Mouse (Mus musculus): Measurements from ENCODE around the gene Nkiras1. TPM values are rescaled to one million over a fixed set of nuclear protein-coding genes. Genes with fewer than 3 reads are reported as not detected.

The Nkiras1 gene
- total and polyA plus RNA-seq, 2 experiments from 2014 or later = 20.5 to 70.7 TPM

DNA sequence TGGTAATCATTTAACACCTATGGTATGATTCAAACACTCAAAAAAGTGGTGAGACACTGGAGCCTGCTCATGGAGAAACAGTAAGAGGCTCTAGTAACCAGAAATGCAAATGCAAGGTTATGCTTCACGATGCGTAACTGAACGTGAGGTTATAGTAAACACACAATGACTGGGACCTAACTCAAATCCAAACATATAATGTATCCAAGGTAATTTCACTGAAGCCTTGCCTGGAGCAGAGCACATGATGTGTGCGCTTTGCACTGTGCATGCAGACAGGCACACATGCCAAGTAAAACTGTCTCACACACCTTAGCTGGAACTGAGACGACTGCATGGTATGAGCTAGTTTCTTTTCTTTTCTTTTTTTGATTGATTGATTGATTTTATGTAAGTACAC, 33.2 kb downstream of the Nkiras1 start:
- H3K27ac ChIP-seq = no peak overlapping the region
- H3K9ac ChIP-seq (replicated peaks; ENCODE audit: low read length) = no peak overlapping the region
- no peak overlapping the region for H3K4me2 ChIP-seq (ENCODE audit: low read depth, low read length)
- DNase-seq (ENCODE audit: low spot score) (no peak), ATAC-seq (no peak; the same call in 1 of the 2 replicates)
- no peak overlapping the region for H3K4me3 ChIP-seq (ENCODE audit: low read length)
- no peak for TF ChIP-seq CTCF (IDR thresholded peaks at IDR 0.05; ENCODE audit: low read depth)
- H3K9me3 ChIP-seq (ENCODE audit: low read length) = no peaks in the 10 kb centered on the region
- H3K4me1 ChIP-seq (ENCODE audit: insufficient read depth, low read length) = no peaks in the 10 kb centered on the region
- no peaks in the 10 kb centered on the region for H3K27me3 ChIP-seq (ENCODE audit: insufficient read depth, low read length)
- no peaks in the 10 kb centered on the region for H3K36me3 ChIP-seq (ENCODE audit: insufficient read depth, low read length)
- 92% methylated on average over 5 of the region's 5 CpGs for WGBS

- WGBS = 76% methylated on average over 11 of the region's 11 CpGs
These were observed 46.8 kb downstream of the Nkiras1 start for GRCm38 (mm10) chr14:18317457-18318411.

DNA sequence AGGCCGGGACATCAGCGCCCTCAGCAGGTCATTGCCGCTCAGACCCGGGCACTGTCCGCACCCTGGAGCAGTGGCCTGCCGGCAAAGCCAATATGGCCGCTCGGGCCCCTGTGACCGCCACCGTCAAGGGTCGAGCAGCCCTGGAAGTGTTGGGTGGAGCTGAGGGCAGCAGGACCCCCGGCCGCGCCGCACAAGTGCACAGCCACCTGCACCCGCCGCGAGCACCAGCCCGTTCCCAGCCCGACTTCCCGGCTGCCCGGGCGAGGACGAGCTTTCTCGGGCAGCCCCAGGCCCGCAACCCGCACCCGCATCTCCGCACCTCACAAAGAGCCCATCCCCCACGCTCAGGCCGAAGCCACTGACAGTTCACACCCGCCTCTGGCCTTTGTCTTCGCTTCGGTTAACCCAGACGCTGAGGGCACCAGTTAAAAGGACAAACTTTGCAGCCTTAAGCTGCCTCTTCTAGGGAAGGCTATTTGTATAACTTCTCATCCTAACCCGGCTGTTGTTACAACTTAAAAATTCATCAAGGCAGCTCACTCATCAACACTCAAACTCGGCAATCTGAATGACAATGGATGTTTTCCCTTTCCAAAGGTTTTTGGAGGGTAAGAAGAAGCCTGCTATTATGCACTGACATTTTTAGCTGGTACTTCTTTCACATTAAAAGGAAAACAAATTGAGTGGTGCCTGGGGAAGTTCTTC, 56.2 kb downstream of the Nkiras1 start:
- peak; percentile 54 for ATAC-seq

More at GRCm38 (mm10) chr14:18317457-18318411, 46.8 kb downstream of the Nkiras1 start:
- Histone ChIP-seq H3K36me3 (ENCODE audit: insufficient read depth, low read length) (no peaks in the 10 kb centered on the region), H3K4me2 (ENCODE audit: low read depth, low read length) (no peak overlapping the region), H3K27ac (no peak overlapping the region), H3K27me3 (ENCODE audit: insufficient read depth, low read length) (no peaks in the 10 kb centered on the region), H3K4me1 (ENCODE audit: insufficient read depth, low read length) (no peaks in the 10 kb centered on the region), H3K4me3 (ENCODE audit: low read length) (no peak overlapping the region), H3K9me3 (ENCODE audit: low read length) (no peaks in the 10 kb centered on the region), H3K9ac (replicated peaks; ENCODE audit: low read length) (no peak overlapping the region)
- DNase-seq (ENCODE audit: low spot score) (no peak), ATAC-seq (no peak)
- TF ChIP-seq CTCF (IDR thresholded peaks at IDR 0.05; ENCODE audit: low read depth) = no peak

GRCm38 (mm10) chr14:18330789-18331692, 60.1 kb downstream of the Nkiras1 start:
- Histone ChIP-seq H3K27ac (peak overlapping the region; percentile 86), H3K27me3 (ENCODE audit: insufficient read depth, low read length) (no peaks in the 10 kb centered on the region), H3K4me3 (ENCODE audit: low read length) (peak overlapping the region; percentile 90), H3K4me2 (ENCODE audit: low read depth, low read length) (peak overlapping the region; percentile 77), H3K9ac (replicated peaks; ENCODE audit: low read length) (peak overlapping the region; percentile 96), H3K4me1 (ENCODE audit: insufficient read depth, low read length) (peaks cover 19% of the 10 kb centered on the region), H3K9me3 (ENCODE audit: low read length) (no peaks in the 10 kb centered on the region), H3K36me3 (ENCODE audit: insufficient read depth, low read length) (no peaks in the 10 kb centered on the region)
- WGBS = 0% methylated on average over 41 of the region's 99 CpGs
- no peak for TF ChIP-seq CTCF (IDR thresholded peaks at IDR 0.05; ENCODE audit: low read depth)
- ATAC-seq (peak; percentile 58), DNase-seq (ENCODE audit: low spot score) (peak; percentile 55)

More for the DNA sequence above, 56.2 kb downstream of the Nkiras1 start:
- H3K36me3 ChIP-seq (ENCODE audit: insufficient read depth, low read length) = no peaks in the 10 kb centered on the region
- peaks cover 19% of the 10 kb centered on the region for H3K4me1 ChIP-seq (ENCODE audit: insufficient read depth, low read length)
- H3K9ac ChIP-seq (replicated peaks; ENCODE audit: low read length) = peak overlapping the region; percentile 56
- TF ChIP-seq CTCF (IDR thresholded peaks at IDR 0.05; ENCODE audit: low read depth) = peak; percentile 34; the same call in 1 of the 2 replicates
- 2% methylated on average over 36 of the region's 37 CpGs for WGBS
- H3K27me3 ChIP-seq (ENCODE audit: insufficient read depth, low read length) = no peaks in the 10 kb centered on the region
- peak overlapping the region; percentile 84 for H3K4me2 ChIP-seq (ENCODE audit: low read depth, low read length)
- no peaks in the 10 kb centered on the region for H3K9me3 ChIP-seq (ENCODE audit: low read length)
- H3K27ac ChIP-seq = peak overlapping the region; percentile 45; the same call in 1 of the 2 replicates
- H3K4me3 ChIP-seq (ENCODE audit: low read length) = peak overlapping the region; percentile 47
- peak; percentile 40 for DNase-seq (ENCODE audit: low spot score)

DNA sequence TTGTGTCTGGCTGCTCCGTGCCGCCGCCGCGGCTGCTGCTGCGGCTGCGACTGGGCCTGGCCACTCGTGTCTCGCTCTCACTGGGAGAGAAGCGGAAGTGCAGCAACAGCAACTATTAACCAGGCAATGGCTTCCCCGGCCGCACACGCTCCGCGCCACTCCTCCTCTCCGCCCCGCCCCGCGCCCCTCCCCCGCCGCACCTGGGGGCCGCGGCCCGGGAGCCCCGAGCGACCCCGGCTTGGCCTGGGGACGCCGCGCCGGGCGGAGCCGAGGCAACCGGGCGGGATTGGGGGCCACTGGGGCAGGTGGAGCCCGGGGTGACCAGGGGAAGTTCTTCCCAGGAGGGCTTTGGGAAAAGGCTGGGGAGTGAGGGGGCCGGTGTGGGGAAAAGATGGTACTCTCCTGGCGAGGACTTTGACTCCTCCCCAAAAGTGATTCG, 60.8 kb downstream of the Nkiras1 start, which contains the start of gene Ube2e1:
TSS of gene Ube2e1 (minus strand) at position 167 of the 439 bp plus-strand sequence.
- Histone ChIP-seq H3K4me3 (ENCODE audit: low read length) (peak within 1 kb of the TSS; percentile 90), H3K36me3 (ENCODE audit: insufficient read depth, low read length) (no peaks in the 10 kb centered on the region), H3K27ac (peak within 1 kb of the TSS; percentile 86), H3K27me3 (ENCODE audit: insufficient read depth, low read length) (no peaks in the 10 kb centered on the region), H3K9ac (replicated peaks; ENCODE audit: low read length) (peak within 1 kb of the TSS; percentile 96), H3K4me2 (ENCODE audit: low read depth, low read length) (peak within 1 kb of the TSS; percentile 77), H3K9me3 (ENCODE audit: low read length) (no peaks in the 10 kb centered on the region), H3K4me1 (ENCODE audit: insufficient read depth, low read length) (peaks cover 17% of the 10 kb centered on the region)
- TF ChIP-seq CTCF (IDR thresholded peaks at IDR 0.05; ENCODE audit: low read depth) = no peak
- DNase-seq (ENCODE audit: low spot score) = peak; percentile 82
- peak; percentile 91 for ATAC-seq
- WGBS = under 1% methylated on average over 37 of the region's 39 CpGs

Other genes starting within 250 kb of the Nkiras1 start
- gene Nr1d2, start 32.0 kb upstream of the Nkiras1 start, total RNA-seq (2014; rRNA removed) = 15.9 and 18.0 TPM in 2 replicates
- gene Nr1d2, start 32.0 kb upstream of the Nkiras1 start, polyA plus RNA-seq (2015; fragmentation: Nextera tagmentation; extraction: Ambion mirVana) = 8.7 and 9.5 TPM in 2 replicates
- gene Rpl15, start 255 bp downstream of the Nkiras1 start, total RNA-seq (2014; rRNA removed) = 407 and 452 TPM in 2 replicates
- 275 and 282 TPM in 2 replicates for gene Rpl15, start 255 bp downstream of the Nkiras1 start, polyA plus RNA-seq (2015; fragmentation: Nextera tagmentation; extraction: Ambion mirVana)
- gene Ube2e1, start 60.7 kb downstream of the Nkiras1 start, total RNA-seq (2014; rRNA removed) = 33.5 and 38.8 TPM in 2 replicates
- 157 TPM in 2 replicates for gene Ube2e1, start 60.7 kb downstream of the Nkiras1 start, polyA plus RNA-seq (2015; fragmentation: Nextera tagmentation; extraction: Ambion mirVana)

All from hindbrain, postnatal 0 days (tissue).